Mouse (Mus musculus) liver, postnatal 0 days (tissue): ENCODE results near the gene Gzmd.
"Not testable (repeated sequence)": the region's sequence is repeated elsewhere in the genome, so short reads cannot be mapped to it uniquely, and the experiment has no call there.

Source experiments
- CTCF ChIP-seq: sonication (generic); IDR thresholded peaks from 2 replicates; pipeline ENCODE4 v1.5.1; 2016; ENCODE audit warnings: antibody characterized with exemption, low read depth
- EP300 ChIP-seq: IDR thresholded peaks from 2 replicates; pipeline ENCODE4 v1.6.1; 2016; ENCODE audit warnings: antibody characterized with exemption, low read depth, mild to moderate bottlenecking

- TF ChIP-seq EP300, CTCF: not testable (repeated sequence)
These were observed 16.7 kb downstream of the Gzmd start for GRCm38 (mm10) chr14:56115531-56116310.
